Mouse (Mus musculus) cerebral cortex, adult 2 months (tissue): ENCODE measurements around the gene Hbq1b.

ENCODE experiments used
- WGBS: fragments of 180-500 bp; shearing (Covaris S2); methylation state at CpG from one replicate; pipeline ENCODE4 v1.1.7; 2018; 5-methylcytosine and 5-hydroxymethylcytosine counted together

Gene Hbq1b

DNA sequence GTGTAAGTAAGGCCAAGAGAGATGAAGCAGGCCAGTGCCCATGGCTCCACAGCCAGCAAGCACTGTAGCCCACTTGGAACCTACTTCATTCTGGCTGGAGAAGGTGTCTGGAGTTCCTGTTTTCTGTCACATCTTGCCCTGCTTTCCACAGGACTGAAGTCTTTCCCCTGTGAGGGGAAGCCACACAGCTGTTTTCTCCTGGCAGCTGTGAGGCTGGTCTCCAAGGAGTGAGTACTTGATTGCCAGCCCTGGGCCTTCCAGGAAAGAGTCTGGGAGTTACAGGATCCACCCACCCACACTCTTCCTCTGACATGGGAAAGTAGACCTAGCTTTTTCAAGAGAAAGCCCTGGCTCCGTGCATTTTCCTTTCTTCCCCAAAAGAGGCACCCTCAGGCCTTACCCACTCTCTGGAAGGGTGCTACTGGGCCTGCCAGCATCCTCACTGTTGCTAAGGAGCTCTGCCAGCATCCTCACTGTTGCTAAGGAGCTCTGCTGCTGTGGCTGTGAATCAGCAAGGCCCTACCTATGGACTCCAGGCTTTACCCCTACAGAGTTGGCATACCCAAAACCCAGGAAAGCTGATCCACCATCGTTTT is 16.2 kb downstream of the Hbq1b start:
- 15% methylated on average over 2 of the region's 2 CpGs for WGBS

GRCm38 (mm10) chr11:32303455-32303854 is 16.7 kb downstream of the Hbq1b start:
- WGBS = 83% methylated on average over 1 of the region's 1 CpGs

GRCm38 (mm10) chr11:32307006-32307405 is 20.2 kb downstream of the Hbq1b start:
- 60% methylated on average over 1 of the region's 1 CpGs for WGBS

DNA sequence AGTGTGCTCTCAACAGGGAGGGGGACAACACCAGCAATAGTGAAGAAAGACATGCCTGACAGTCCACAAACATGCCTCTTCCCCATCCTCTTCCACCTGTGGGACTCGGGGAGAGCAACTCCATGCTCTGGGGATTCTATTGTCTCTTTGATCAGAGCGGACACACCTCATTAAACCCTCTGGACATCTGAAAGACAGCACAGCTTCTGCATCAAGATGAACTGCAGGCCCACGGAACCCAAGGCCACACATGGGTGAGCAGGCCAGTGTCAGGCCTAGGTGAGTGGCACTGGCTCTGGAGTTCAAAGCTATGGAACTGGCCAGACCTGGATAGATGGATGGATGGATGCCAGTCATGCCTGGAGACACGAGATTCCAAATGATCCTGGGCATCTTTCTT is 22.7 kb downstream of the Hbq1b start:
- WGBS = 78% methylated on average over 4 of the region's 4 CpGs

DNA sequence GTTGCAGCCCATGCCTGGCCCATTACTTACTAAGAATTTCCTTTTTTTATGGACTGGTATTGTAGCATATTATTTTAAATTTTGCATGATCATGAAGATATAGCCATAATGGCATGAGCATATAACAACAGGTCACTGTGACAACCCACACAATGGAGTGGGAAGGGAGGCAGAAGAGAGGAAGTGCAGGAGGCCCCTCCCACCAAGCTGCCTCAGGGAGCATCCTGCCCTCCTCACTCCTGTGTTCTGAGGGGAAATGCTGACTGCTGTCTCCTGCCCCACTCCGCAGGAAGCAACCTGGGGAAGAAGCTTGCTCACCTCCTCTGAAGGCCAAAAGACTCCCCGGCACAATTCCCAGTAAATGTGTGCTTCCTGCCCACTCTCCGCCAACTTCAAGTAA is 23.2 kb downstream of the Hbq1b start:
- WGBS = 76% methylated on average over 3 of the region's 3 CpGs

DNA sequence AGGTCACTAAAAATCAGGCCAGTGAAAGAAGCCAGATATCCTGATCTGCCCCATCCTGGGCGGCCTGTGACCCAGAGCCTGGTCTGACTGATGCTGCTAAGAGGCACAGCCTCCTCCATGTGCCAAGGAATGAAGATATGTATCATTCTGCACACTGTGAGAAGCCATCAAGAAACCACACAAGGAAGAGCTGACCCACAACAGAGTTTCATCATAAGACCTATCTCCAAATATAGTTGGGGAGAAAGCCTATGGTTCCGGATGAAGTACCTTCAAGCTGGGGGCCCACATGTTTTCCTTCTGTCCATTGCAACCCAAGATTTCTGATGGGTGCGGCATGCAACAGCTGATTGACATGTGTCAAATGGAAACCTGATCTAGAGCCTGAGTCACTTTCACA is 29.2 kb downstream of the Hbq1b start:
- 92% methylated on average over 3 of the region's 3 CpGs for WGBS

DNA sequence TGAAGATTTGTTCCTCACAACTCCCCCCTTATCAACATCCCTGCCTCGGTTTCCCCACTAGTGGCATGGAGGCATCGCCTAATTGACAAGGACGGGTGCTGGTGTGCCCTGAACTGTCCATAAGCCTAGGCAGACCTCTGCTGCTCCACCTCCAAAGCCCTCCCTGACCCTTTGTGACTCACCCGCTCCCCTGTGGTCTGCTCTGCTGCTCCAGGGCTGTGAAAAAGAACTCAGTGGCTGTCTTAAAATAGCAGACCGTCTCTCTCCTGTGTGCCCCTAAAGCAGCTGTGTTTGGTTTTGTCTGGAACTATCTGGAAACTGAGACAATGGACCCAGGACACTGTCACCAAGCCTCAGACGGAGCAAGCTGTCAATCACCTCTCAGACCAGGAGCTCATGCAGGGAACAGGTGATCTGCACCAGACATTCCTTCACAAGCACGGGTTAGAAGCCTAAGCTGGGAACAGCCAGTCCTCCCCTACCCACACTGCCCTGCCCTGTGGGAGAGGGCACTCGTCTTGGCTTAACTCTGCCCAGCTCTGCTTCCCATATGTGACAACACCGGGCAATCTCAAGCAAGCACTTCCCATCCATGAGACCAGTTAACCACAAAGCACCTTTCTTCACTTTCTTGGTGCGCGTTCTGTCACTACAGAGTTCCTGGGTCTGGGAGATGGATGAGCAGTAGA is 33.9 kb downstream of the Hbq1b start:
- 79% methylated on average over 11 of the region's 11 CpGs for WGBS

DNA sequence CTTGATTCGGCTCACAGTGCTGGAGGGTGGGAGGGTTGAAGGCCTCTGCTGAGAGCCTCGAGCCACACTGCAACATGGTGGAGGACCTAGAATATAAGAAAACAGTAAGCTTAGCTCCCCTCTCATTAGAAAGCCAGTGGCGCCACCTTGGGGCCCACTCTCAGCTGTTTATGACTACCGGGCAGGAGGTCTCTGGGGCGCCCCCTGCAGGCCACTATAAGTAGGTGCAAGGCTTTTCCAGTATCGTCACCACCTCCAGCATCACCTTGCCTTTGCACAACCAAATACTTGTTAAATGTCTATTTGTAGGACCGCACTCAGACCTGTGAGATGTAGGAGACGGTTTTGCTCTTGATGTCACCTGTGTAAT is 34.4 kb downstream of the Hbq1b start:
- WGBS = 47% methylated on average over 8 of the region's 8 CpGs

GRCm38 (mm10) chr11:32324609-32325008 is 37.8 kb downstream of the Hbq1b start:
- 5% methylated on average over 15 of the region's 15 CpGs for WGBS

GRCm38 (mm10) chr11:32331075-32331474 is 44.3 kb downstream of the Hbq1b start:
- 59% methylated on average over 6 of the region's 6 CpGs for WGBS

GRCm38 (mm10) chr11:32331861-32332260 is 45.1 kb downstream of the Hbq1b start:
- 52% methylated on average over 5 of the region's 5 CpGs for WGBS

GRCm38 (mm10) chr11:32333235-32333634 is 46.5 kb downstream of the Hbq1b start:
- 44% methylated on average over 2 of the region's 2 CpGs for WGBS

GRCm38 (mm10) chr11:32336435-32336907 is 49.7 kb downstream of the Hbq1b start:
- WGBS = 65% methylated on average over 6 of the region's 6 CpGs
